Mouse (Mus musculus) lung, adult 18-20 months (tissue): ENCODE measurements around the gene Ptprm.
A peak's percentile ranks its signal among the peaks of the same experiment; 100 is the strongest.

Experiments
- DNase-seq, 2 experiments: peaks; one replicate each; pipeline ENCODE4 v3.0.0; 2022; ENCODE audit warnings: mixed read lengths in 2 of 2

Ptprm gene

GRCm38 (mm10) chr17:66708748-66709147, 645.5 kb downstream of the Ptprm start:
- DNase-seq, result peak in 1 of 2 experiments; percentile 54

GRCm38 (mm10) chr17:66707684-66708083, 646.6 kb downstream of the Ptprm start:
- no peak for DNase-seq

GRCm38 (mm10) chr17:66701358-66702184, 652.7 kb downstream of the Ptprm start:
- DNase-seq, result no peak

GRCm38 (mm10) chr17:66699896-66700295, 654.4 kb downstream of the Ptprm start:
- no peak for DNase-seq

- no peak for DNase-seq
Observed at GRCm38 (mm10) chr17:66697650-66698049, 656.6 kb downstream of the Ptprm start.

GRCm38 (mm10) chr17:66696531-66697172, 657.6 kb downstream of the Ptprm start:
- DNase-seq, result no peak

GRCm38 (mm10) chr17:66694326-66694725, 659.9 kb downstream of the Ptprm start:
- DNase-seq, result peak in 1 of 2 experiments; percentile 47

- DNase-seq, result no peak
Observed at GRCm38 (mm10) chr17:66693676-66694304, 660.5 kb downstream of the Ptprm start.

GRCm38 (mm10) chr17:66692941-66693675, 661.1 kb downstream of the Ptprm start:
- DNase-seq, result no peak

GRCm38 (mm10) chr17:66688179-66688578, 666.1 kb downstream of the Ptprm start:
- DNase-seq, result no peak

- DNase-seq, result no peak
Observed at GRCm38 (mm10) chr17:66687543-66687942, 666.7 kb downstream of the Ptprm start.

GRCm38 (mm10) chr17:66686701-66687489, 667.4 kb downstream of the Ptprm start:
- DNase-seq, result no peak

GRCm38 (mm10) chr17:66683411-66683810, 670.8 kb downstream of the Ptprm start:
- DNase-seq, result no peak

GRCm38 (mm10) chr17:66680662-66681061, 673.6 kb downstream of the Ptprm start:
- peak; percentile 37 to 50 for DNase-seq

- DNase-seq, result no peak
Observed at GRCm38 (mm10) chr17:66674667-66675066, 679.6 kb downstream of the Ptprm start.

GRCm38 (mm10) chr17:66671715-66672230, 682.5 kb downstream of the Ptprm start:
- no peak for DNase-seq

- no peak for DNase-seq
Observed at GRCm38 (mm10) chr17:66671287-66671686, 683.0 kb downstream of the Ptprm start.

GRCm38 (mm10) chr17:66665791-66666190, 688.5 kb downstream of the Ptprm start:
- DNase-seq, result no peak

- DNase-seq, result no peak
Observed at GRCm38 (mm10) chr17:66665201-66665756, 689.0 kb downstream of the Ptprm start.

- DNase-seq, result no peak
Observed at GRCm38 (mm10) chr17:66664796-66665195, 689.5 kb downstream of the Ptprm start.

GRCm38 (mm10) chr17:66659242-66659641, 695.0 kb downstream of the Ptprm start:
- no peak for DNase-seq
